Mouse (Mus musculus) ovary, postnatal 10 days (tissue): ENCODE measurements at regions not wholly inside any gene's neighbourhood (a gene's known extent, or its start where the extent isn't known, plus 50 kb on each side); places are given as distances from the start of the nearest gene placed in this dataset.

Experiments
- DNase-seq: peaks from one replicate; pipeline ENCODE4 v3.0.0; 2022; ENCODE audit warnings: low spot score

DNA sequence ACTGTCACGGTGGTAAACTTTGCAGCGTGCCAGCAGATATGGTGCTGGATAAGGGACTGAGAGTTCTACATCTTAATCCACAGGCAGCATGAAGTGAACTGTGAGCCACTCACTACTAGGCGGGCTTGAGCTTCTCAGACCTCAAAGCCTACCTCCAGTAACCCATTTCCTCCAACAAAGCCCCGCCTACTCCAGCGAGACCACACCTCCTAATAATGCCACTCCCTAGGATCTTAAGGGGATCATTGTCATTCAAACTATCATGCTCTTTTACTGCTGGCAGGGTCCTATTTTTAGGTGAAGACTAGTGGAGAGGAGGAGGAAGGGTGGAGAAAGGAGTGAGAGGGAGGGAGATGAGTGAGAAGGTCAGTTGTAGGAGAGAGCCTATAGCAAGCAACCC is 122.0 kb downstream of the Mycn start:
- DNase-seq: no peak

DNA sequence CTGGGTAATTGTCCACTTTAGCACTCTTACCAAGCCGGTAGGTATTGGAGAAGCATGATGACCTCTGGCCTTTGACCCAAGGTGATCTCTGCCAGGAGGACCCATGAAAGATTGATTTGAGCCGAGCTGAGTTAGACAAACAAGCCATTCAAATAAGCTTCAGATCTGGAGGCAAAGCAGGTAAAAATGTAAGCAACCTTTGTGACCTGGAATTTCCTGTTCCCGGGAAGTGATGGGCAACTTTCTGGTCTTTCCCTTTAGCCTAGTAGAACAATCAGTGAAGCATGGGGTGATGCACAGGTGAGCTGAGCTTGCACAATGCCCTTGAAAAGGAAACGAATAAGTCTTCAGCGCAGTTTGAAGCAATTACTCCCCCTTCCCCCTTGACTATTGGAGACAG is 127.0 kb downstream of the Mycn start:
- DNase-seq: no peak

DNA sequence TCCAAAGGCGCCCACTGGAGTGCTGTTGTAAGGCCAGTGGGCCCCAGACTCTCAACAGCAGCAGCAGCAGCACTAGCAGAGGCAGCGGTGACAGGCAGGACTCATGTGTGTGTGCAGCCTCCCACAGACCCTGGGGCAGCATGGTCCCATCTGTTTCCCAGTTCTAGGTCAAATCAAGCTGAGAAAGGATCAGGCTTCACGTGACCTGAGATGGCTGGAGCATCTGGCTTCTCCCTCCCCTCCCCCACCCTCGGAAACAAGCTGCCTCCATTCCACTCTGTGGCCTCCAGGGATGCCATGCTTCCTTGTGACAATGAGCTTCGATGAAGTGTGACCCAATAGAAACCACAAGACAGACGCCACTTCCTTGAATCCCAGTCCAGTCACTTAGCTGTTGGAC is 128.8 kb downstream of the Mycn start:
- DNase-seq: no peak

DNA sequence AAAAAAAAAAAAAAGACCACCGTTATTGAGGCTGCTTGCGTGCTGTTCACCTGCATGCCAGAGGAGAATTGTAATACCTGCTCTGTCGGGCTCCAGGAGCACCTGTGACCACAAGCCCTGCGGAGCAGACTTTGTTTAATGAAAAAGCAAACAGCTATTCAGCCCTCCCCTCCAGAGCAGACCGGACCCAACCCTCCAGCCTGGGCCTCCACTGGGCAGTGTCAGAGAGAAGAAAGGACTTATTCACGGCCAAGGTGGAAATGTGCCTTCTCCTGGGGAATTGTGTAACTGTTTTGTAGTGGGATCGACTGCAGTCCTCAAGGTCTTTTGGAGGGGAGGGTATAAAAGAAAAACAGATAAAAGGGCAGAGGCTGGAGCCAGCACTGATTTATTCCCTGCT is 130.8 kb downstream of the Mycn start:
- DNase-seq: no peak

DNA sequence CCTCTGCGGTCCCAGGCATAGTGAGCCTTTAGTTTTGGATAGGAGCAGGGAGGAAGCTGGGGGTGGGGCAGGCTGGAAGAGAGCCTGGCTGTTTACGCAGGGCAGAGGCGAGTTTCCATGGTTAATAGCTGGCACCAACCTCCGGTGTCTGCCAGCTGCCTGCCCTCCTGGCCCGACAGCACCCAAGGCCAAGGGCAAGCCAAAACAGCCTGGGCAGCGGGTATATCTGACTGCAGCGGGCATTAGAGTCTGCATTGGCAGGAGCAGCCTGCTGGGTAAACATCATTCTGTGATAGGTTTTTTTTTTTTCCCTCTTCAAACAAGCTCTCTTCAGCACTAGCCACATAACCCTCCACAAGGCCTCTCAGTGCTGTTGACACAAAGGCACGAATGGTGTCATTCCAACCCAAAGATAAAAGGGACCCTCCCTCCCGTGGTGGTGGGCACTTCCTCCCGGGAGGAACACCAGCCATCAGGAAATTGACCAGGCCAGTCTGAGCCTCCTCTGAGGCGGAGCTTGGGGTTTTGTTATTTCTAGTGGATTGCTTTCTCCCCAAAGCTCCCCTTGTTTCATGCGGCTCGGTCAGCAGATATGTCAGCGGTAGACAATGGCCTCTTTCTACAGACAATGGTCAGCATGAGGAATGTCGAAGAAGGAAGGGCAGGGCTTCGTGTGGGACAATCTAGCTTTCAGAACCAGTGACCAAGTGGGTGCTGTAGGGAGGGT is 131.4 kb downstream of the Mycn start:
- DNase-seq: peak; percentile 31

DNA sequence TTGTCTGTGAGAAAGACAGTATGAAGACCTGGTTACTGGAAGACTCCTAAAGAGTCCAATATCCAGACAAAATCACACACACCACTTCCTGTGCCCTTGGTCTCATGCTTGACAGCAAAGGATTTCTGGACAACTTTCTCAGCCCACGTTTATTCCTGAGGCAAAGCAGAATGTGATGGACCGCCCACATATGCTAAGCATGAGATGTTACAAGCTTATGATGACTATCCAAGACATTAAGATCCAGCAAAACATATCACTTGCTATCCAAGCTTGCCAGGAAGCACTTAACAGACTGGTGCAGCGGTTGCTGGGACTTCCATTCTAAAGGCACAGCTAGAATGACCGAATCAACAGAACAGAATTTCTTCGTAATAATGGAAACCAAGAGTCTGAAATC is 133.6 kb downstream of the Mycn start:
- DNase-seq: no peak

DNA sequence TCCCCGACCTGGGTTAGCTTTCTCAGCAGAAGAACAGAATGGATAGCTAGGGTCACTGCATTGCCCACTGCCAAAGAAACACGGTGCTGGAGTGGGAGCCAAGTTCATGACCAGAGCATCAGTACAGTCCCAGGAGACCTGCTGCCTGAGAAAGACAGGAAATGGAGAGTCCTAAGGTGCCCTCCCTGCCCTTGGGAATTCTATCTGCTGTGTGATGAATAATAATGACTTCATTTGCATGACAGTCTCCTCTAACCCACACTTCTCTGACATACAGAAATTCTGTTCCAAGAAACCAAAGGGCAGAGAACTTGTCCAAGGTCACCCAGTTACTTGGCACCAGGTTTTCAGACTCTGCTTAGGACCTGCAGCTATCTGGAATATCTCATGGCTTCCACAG is 138.1 kb downstream of the Mycn start:
- DNase-seq: no peak

DNA sequence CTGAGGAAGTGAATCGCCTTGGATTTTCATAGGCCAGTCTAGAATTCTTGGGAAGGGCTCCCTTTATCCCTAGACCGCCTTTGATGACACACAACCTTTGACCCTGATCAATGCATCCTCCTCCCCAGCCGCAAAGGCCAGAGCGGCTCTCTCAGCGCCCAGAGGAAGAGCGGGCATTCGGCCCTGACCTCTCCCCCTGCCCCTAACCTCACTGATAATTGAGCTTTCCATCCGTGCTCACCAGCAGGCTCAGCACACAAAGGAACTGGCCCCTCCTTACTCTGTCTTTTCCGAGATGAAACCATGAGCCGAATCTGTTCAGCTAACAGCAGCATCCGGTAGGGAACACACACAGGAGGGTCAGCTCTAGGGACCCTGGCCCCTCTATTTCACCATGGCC is 139.3 kb downstream of the Mycn start:
- no peak for DNase-seq

DNA sequence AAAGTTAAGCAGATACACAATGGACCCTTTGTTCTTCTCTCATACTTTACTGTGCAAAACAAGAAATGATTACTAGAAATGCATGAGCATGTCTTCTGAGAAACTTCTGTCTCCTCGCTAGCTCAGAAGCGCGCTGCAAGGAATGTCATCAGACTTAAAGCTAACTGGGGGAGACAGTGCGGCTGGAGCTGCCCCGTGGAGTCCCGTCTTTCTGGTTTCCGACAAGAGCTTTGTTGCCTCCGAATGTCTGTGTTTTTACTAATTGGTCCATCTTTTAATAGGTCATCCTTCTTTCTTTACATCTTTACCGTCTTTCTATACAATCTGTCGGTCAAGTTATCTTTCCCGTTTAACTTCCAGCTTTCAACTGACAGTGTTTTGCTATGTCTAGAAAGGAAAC is 140.0 kb downstream of the Mycn start:
- DNase-seq: no peak

DNA sequence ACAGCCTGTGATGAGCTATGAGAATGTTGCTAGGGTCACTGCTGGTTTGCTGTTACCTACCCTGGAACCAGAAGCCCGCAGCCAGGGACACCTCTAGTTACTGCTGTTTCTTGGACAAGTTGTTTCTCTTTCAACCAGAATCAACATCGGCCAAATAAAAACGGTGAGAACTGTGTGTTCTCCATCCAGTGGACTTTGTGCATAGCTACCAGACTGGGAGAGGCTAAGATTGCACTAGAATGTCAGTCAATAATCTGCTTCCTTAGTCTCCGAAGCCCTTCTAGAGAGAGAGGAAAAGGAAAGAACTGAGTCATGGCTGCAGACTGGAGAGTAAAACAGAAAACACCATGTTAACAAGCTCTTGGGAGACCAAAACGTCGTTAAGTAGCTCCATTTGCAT is 141.6 kb downstream of the Mycn start:
- no peak for DNase-seq

DNA sequence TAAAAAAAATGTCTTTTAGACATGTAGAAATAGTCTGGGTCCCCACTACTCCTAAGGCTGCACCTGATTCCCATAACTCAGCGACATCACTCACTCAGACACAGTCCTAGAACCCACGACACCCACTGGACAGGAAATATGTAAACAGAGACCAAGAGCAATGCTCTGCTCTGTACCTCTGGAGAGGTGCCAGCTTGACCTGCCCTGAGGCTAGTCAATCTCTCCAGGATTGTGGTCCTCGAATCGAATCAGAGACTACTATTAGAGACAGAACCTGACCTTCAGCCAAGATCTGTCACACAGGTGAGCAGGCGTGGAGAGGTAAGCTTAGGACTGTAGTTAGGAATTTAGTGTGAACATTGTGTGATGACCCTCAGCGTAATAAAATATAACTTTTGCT is 152.7 kb downstream of the Mycn start:
- no peak for DNase-seq

DNA sequence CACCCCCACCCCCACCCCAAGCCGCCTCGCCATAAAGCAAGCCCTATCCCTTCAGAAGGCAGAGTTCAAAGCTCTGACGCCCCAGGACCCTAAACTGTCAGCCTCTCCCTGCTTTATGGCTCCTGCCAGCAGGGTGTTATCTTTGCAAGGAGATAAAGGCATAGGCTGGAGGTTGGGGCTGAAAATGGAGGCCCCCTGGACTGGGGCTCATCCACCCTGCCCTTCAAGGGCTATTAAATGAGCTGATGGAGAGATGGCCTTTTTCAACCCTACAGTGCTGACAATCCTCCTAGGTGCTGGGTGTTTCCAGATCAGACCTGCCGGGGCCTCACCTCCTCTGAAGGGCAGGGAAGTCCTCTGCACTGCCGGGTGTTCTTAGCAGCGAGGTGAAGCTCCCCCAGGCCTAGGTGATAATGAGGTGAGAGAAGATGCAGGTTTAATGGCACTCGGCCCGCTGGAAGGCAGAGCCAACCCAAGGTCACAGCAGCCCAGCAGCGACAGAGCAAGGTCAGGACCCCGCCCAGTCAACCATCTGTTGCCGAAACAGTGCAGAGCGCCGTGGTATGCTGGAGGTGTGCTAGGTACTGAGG is 153.4 kb downstream of the Mycn start:
- DNase-seq: no peak

DNA sequence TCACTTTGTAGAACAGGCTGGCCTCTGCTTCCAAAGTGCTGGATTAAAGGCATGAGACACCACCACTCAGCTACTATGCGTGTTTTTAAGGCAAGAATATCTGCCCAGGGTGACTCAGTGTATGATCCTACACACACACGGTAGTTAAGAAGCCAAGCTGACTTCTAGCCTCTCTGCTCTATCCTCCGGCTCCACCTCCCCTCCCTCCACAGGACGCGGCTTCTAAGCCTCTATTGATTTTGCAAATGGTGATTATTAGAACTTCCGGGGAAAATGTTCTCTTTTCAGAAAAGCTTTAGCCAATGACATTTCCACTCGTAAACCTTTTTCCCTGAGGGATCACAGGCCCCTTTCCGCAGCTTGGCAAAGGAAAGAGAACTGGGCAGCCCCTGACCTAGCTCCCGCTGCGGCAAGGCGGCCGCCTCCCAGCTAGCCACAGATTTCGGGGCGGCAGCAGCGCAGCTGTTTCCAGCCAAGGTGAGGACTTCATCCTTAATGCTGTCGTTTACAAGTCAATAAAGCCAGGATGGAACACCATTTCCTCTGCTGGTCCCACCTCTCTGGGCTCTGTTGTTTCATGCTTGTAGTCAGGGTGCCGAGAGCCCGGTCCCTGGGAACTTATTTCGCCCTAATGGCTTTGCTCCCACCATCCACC is 154.0 kb downstream of the Mycn start:
- no peak for DNase-seq

DNA sequence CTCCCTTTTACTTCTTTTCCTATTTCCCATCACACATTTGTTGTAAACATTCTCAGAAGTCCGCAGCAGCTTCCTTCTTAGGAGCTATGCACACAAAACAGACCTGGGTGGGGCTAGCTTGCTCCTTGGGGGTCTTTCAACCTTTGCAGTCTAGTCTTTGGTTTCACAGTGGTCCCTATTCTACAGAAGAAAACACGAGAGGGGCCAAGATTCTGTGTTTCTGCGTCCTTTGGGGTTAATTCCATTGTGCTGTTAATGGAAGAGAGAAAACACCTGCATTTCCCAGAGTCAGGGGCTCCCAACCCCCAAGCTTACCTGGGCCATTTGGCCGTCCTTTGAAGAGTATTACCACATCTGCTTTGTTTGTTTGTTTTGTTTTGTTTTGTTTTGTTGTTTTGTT is 154.6 kb downstream of the Mycn start:
- DNase-seq: no peak

DNA sequence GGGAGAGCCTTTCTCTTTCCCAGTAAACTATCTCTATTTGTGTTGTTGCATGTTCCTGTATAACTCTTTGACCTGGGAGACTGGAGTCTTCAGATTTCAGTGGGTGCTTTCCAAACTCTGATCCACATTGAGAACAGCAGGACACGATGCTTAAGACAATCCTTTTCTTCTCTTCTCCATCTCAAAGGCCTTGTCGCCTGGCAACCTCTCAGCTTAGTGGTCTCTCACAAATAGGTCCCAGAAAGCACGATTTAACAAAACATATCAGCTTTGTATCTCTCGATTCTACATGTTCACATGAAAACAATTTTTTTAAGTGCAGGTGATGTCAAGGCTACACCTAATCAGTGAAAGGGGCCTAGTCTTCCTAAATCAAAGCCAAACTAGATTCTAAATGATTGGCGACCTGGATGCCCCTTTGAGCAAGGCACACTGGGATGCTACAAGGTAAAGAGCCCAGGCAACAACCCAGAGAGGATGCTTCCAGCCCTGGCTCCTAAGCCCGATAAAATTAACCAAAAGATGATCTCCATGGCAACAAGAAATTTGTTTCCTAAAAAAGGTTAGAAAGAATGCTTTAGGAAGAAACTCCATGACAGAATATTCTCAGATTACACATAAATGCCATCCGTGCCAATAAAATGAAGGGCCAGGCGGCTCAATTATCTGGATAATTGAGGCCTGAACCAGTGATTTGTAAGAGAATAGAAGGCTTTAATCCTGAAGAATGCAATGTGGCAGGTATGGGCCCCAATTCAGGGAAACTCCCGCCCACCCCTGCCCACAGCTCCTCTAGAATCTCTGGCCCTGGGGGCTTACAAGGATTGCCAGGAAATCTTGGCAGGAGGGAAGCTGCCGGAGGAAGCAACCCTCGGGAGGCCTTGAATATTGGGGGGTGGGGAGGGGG is 157.8 kb downstream of the Mycn start:
- no peak for DNase-seq

DNA sequence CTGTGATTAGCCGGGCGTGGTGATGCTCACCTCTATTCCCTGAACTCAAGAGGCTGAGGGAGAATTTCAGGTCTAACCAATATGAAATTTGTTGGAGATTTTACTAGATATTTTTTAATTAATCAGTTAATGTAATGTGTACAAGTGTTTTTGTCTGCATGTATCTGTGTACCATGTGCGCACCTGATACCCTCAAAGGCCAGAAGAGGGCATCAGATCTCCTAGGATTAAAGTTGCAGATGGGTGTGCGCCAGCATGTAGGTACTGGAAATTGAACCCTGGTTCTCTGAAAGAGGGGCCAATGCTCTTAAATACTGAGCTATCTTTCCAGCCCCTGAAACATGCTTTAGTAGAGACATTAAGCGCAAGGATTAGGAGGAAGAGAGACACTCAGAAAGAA is 160.2 kb downstream of the Mycn start:
- DNase-seq: no peak

DNA sequence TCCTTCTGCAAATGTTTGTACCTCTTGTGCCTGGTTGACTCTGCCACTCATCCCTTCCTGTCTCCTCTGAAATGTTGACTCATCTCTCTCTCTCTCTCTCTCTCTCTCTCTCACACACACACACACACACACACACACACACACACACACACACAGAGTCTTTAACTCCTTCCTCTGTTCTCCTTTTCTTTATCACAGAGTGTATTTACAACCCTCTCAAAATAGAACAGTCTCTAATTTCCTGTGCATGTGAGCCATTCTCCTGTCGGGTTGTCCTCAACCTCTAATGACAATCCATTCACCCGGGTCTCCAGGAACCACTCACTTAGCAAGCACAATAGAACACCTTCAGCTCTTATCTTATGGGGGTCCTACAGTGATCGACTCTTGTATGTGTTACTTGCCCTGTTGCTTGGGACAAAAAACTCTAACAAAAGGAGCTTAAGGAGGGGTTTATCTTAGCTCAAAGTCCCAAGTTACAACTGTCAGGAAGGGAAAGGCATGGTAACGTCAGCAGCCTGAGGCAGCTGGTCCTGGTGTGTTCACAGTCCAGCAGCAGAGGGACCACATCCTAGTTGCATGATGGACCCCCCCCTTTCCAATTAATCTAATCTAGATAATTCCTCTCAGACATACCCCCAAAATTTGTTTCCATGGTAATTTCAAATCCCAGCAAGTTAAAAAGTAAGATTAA is 163.0 kb downstream of the Mycn start:
- no peak for DNase-seq

DNA sequence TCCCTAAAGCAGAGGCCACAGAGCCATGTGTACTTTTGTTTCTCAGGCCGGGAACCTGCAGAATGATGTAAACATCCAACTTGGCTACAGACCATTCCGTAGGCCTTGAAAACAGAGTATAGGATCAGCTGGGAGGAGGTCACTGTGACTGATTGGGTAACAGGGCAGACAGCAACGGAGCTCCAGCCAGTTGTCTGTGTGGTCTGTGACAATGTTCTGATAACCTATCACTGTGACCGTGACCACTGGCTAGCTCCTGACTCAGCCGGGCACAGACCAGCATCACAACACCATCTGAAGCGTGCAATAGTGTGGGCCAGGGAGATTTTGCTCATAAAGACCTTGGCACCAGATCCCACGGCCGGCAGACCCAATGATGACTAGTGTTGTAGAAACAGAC is 164.3 kb downstream of the Mycn start:
- DNase-seq: no peak

DNA sequence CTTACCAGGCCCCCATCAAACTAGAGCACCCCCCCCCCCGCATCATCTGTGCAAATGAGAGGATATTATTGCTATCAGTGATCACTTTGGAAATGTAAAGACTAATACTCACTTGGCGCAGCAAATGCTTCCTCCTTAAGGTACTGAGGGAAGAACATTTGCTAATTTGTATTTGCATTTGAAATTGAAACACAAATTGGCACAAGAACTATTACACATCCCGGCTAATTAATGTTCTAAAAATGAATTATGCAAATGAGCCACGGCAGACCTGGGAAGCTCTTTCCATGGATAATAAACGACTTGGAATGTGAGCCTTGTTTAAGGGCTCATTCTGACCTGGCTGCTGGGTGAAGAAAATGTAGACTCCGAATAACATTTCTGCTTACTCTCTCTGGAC is 164.9 kb downstream of the Mycn start:
- no peak for DNase-seq

DNA sequence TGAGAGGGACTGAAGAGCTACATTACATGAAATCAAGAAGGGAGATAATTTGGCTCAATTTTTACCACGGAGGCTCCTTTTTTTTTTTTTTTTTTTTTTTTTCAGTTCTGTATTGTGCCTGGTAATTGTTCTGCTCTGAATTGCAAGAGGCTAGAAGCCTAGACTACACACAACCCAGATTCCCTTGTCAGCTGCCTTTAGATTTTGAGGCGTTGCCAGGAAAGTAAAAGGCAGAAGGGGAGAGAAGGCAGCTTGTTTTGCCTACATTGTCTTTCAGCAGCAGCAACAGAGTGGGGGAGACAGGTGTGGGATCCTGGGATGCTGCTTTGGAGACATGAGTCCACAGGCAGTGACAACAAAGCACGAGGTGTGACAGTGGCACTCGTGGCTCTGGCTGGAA is 170.7 kb downstream of the Mycn start:
- no peak for DNase-seq

DNA sequence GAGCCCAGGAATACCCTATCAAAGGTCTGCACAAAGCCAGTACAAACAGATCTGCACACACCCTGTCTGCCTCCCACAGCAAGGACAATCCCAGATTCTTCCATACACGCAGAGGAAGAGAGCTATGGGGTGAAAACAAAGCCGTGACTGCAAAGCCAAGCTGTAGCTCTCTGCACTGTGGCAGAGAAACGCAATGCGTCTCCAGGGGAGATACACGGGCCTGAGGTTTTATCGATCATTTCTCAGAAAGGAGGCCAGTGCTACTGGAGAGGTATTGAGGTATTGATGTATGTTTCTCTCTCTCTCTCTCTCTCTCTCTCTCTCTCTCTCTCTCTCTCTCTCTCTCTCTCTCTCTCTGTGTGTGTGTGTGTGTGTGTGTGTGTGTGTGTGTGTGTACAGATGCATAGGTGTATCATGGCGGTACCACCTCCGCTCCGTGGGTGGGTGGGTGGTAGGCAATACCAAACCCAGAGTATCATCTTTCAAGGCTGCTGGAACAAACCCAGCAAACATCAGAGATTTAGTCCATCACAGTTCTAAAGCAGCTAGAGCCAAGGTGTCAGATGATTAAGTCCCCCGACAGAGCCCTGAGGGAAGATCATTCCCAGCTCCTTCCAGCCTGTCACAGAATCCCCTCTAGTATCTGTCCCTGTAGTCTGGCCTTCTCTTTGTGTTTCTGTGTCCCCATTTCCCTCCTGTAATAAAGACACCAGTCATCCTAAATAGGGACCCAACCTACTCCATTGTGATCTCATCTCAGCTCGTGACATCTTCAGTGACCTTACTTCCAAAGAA is 175.0 kb downstream of the Mycn start:
- DNase-seq: no peak
